Mouse (Mus musculus): Measurements from ENCODE around the gene Hsf2bp.

DNA sequence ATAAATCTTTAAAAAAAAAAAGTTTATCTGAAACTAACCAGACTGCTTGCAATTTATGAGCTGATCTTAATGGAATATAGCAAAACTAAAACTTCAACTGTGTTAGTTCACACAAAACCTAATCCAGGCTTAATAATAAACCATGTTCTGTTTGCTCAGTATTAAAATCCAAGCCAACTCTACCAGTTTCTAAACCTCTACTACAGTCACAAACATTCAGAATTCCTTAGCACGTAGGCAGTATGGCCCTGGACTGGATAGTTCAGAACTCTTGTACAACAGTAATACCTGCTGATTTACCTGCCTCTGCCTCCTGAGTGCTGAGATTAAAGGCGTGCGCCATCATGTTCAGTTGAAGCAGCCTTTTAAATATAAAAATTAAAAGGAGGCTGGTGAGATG lies 14.2 kb downstream of the Hsf2bp start:
- TF ChIP-seq CTCF (IDR thresholded peaks at IDR 0.05; ENCODE audit: low read depth) (no peak), EP300 (IDR thresholded peaks at IDR 0.05; ENCODE audit: low read depth) (no peak)
